10 mouse cellular contexts compared by ENCODE assay signal in genomic region chr5:134102720-134103119, GRCm38 (mm10). TPM values are rescaled to one million over a fixed set of nuclear protein-coding genes. Genes with fewer than 3 reads are reported as not detected.
DNase-seq lines count a peak whose midpoint lies in the region; ATAC-seq and TF ChIP-seq lines count a peak whose summit lies in the region.
"Had no signal": no experiment of that assay in that cellular context is flagged by ENCODE, and none has a peak within 500 bp of the region (broad histone marks: within the 10 kb centered on the region; RNA-seq: fewer than 3 reads in every experiment).

No protein-coding gene starts in this region.

- TF ChIP-seq EP300 in lung, postnatal 0 days (IDR thresholded peaks at IDR 0.05) = no peak

- no peak overlapping the region for H3K4me2 ChIP-seq in lung, postnatal 0 days (replicated peaks; ENCODE audit: low read depth, low read length)
- H3K4me2 ChIP-seq in hindbrain, postnatal 0 days (ENCODE audit: low read depth, low read length) = peak overlapping the region; percentile 87
- H3K4me2 ChIP-seq: embryonic facial prominence, embryonic 13.5 days had no signal

- WGBS in lung, postnatal 0 days = 46% methylated on average over 6 of the region's 6 CpGs
- WGBS in lung, adult 2 months = 52% methylated on average over 6 of the region's 6 CpGs
- 76% methylated on average over 6 of the region's 6 CpGs for WGBS in hindbrain, postnatal 0 days

- no peak overlapping the region for H3K4me3 ChIP-seq in lung, postnatal 0 days (ENCODE audit: low read depth, low read length)
- H3K4me3 ChIP-seq in lung, adult 2 months (replicated peaks; ENCODE audit: extremely low read depth, low read depth, low read length) = no peak overlapping the region
- no peak overlapping the region for H3K4me3 ChIP-seq in hindbrain, postnatal 0 days (ENCODE audit: low read length)
- H3K4me3 ChIP-seq: embryonic facial prominence, embryonic 13.5 days had no signal

- no peak for ATAC-seq in lung, postnatal 0 days
- ATAC-seq in hindbrain, postnatal 0 days = no peak

- no peaks in the 10 kb centered on the region for H3K36me3 ChIP-seq in lung, postnatal 0 days (ENCODE audit: insufficient read depth, low read length)
- peaks cover 5% of the 10 kb centered on the region; the same call in 1 of the 2 replicates for H3K36me3 ChIP-seq in hindbrain, postnatal 0 days (ENCODE audit: insufficient read depth, low read length)

- no peak overlapping the region for H3K27ac ChIP-seq in lung, postnatal 0 days (ENCODE audit: low read length)
- H3K27ac ChIP-seq in hindbrain, postnatal 0 days = no peak overlapping the region
- H3K27ac ChIP-seq: embryonic facial prominence, embryonic 13.5 days had no signal

- no peaks in the 10 kb centered on the region for H3K27me3 ChIP-seq in lung, postnatal 0 days (replicated peaks; ENCODE audit: insufficient read depth, low read length)
- no peaks in the 10 kb centered on the region for H3K27me3 ChIP-seq in hindbrain, postnatal 0 days (ENCODE audit: insufficient read depth, low read length)
- H3K27me3 ChIP-seq: embryonic facial prominence, embryonic 13.5 days had no signal

- TF ChIP-seq POLR2A in lung, adult 2 months (IDR thresholded peaks at IDR 0.05; ENCODE audit: borderline replicate concordance, extremely low read depth, low read depth, low read length) = no peak

- H3K9me3 ChIP-seq in lung, postnatal 0 days (ENCODE audit: low read length) = no peaks in the 10 kb centered on the region
- H3K9me3 ChIP-seq in hindbrain, postnatal 0 days (ENCODE audit: low read length) = no peaks in the 10 kb centered on the region

- DNase-seq in lung, postnatal 0 days (ENCODE audit: low spot score) = peak; percentile 40
- DNase-seq in lung, adult 2 months = no peak
- peak; percentile 9 for DNase-seq in MEL-GATA-1-ER (ENCODE audit: extremely low read depth, low read depth)
- no peak for DNase-seq in hindbrain, postnatal 0 days (ENCODE audit: low spot score)
- peak; percentile 16 for DNase-seq in naive thymus-derived CD4-positive, alpha-beta T cell, adult 2 months (ENCODE audit: low read depth)
- DNase-seq in layer of hippocampus, postnatal 10 days (ENCODE audit: low spot score in 2 of 2) = no peak
- DNase-seq in right cerebral cortex, adult 2 months (ENCODE audit: low spot score in 2 of 2) = no peak
- DNase-seq: gastrocnemius, postnatal 10 days; thymus, postnatal 25 days had no signal

- TF ChIP-seq CTCF in lung, postnatal 0 days (IDR thresholded peaks at IDR 0.05) = no peak
- no peak for TF ChIP-seq CTCF in lung, adult 2 months (IDR thresholded peaks at IDR 0.05; ENCODE audit: insufficient read depth, low read length)
- TF ChIP-seq CTCF in hindbrain, postnatal 0 days (IDR thresholded peaks at IDR 0.05; ENCODE audit: low read depth) = no peak

- no peak overlapping the region for H3K9ac ChIP-seq in lung, postnatal 0 days (replicated peaks; ENCODE audit: low read depth)
- H3K9ac ChIP-seq in hindbrain, postnatal 0 days (replicated peaks; ENCODE audit: low read length) = 0 out of 2 replicates have a peak overlapping the region, but pooled peaks have one; percentile 28
- H3K9ac ChIP-seq: embryonic facial prominence, embryonic 13.5 days had no signal

- H3K4me1 ChIP-seq in lung, postnatal 0 days (ENCODE audit: insufficient read depth, low read depth, low read length) = no peaks in the 10 kb centered on the region; the same call in 1 of the 2 replicates
- peaks cover 6% of the 10 kb centered on the region; the same call in 1 of the 2 replicates for H3K4me1 ChIP-seq in lung, adult 2 months (ENCODE audit: control insufficient read depth, insufficient read depth, low read length)
- 0 out of 2 replicates have a peak, but pooled peaks cover 10% of the 10 kb centered on the region for H3K4me1 ChIP-seq in hindbrain, postnatal 0 days (ENCODE audit: insufficient read depth, low read length)

RNA-seq across cellular contexts. Expression of gene Castor2, which starts 3.2 kb away (rescaled TPM):
- polyA plus RNA-seq in lung, postnatal 0 days (2015; fragmentation: Nextera tagmentation; extraction: Ambion mirVana) = 6.3 and 7.8 TPM in 2 replicates
- 6.6 and 11.2 TPM in 2 replicates for polyA plus RNA-seq in lung, adult 2 months (2012; rRNA removed)
- total RNA-seq in hindbrain, postnatal 0 days (2014; rRNA removed) = 27.4 and 27.5 TPM in 2 replicates
- 21.1 and 21.8 TPM in 2 replicates for polyA plus RNA-seq in hindbrain, postnatal 0 days (2015; fragmentation: Nextera tagmentation; extraction: Ambion mirVana)
- total RNA-seq in layer of hippocampus, postnatal 10 days (2021) = 10 to 100 TPM; 57.1 to 58.0 TPM

Comparison
In these comparisons a context has a peak if more than half of its experiments do, and no peak if none do; other contexts are left out.
1. DNase-seq: peak in lung, postnatal 0 days (single experiment), MEL-GATA-1-ER (single experiment) and naive thymus-derived CD4-positive, alpha-beta T cell, adult 2 months (single experiment); none in lung, adult 2 months (single experiment), hindbrain, postnatal 0 days (single experiment), layer of hippocampus, postnatal 10 days (0 of 2) and right cerebral cortex, adult 2 months (0 of 2).